Mouse (Mus musculus): Measurements from ENCODE around the gene Hnrnpm.

- TF ChIP-seq USF1 (IDR thresholded peaks at IDR 0.05; ENCODE audit: low read depth) (no peak), MAX (IDR thresholded peaks at IDR 0.05; ENCODE audit: low read depth) (no peak), POLR2A (IDR thresholded peaks at IDR 0.05; ENCODE audit: insufficient read length, low read depth) (no peak), TCF12 (IDR thresholded peaks at IDR 0.05; ENCODE audit: insufficient read depth, poor library complexity, severe bottlenecking) (no peak), POLR2AphosphoS2 (IDR thresholded peaks at IDR 0.05; ENCODE audit: insufficient read length, low read depth) (no peak), SRF (IDR thresholded peaks at IDR 0.05; ENCODE audit: control insufficient read depth, insufficient read length, low read depth) (no peak)
Observed at GRCm38 (mm10) chr17:33681767-33682166, 4.9 kb downstream of the Hnrnpm start.
